ENCODE assay signal across 9 mouse cellular contexts in the genomic region with DNA sequence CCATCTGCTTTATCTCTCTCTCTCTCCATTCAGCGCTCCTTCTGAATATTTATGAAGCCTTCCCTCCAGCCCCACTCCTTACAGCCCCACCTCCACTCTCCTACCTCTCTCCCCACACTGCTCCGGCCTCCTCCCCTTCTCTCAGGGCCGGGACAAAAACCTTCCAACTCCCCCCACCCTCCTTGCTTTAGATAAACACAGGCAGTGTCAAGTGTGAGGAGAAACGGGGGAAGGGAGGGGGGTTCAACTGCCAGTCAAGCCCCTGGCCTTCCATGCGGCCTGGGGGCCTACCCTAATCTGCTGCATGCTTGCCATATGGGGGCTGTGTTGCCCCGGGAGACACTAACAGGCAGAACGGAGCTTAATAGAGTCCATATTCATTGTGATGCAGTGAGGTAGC. TPM values are rescaled to one million over a fixed set of nuclear protein-coding genes. Genes with fewer than 3 reads are reported as not detected.
A peak's percentile ranks its signal among the peaks of the same experiment; 100 is the strongest.
DNase-seq lines count a peak whose midpoint lies in the region; ATAC-seq lines count a peak whose summit lies in the region.
"Had no signal": no experiment of that assay in that cellular context is flagged by ENCODE, and none has a peak within 500 bp of the region (broad histone marks: within the 10 kb centered on the region; RNA-seq: fewer than 3 reads in every experiment).

No protein-coding gene starts in this region.

- H3K9ac ChIP-seq in limb, embryonic 13.5 days: peak overlapping the region; percentile 51; the same call in 1 of the 2 replicates

- DNase-seq in cerebellum, postnatal 14 days: peak; percentile 32 to 41
- peak; percentile 37 for DNase-seq in right cerebral cortex, postnatal 4 days
- DNase-seq in right cerebral cortex, postnatal 25 days: no peak
- DNase-seq in adipocyte (ENCODE audit: low spot score): no peak
- no peak for DNase-seq in frontal cortex, postnatal 10 days (ENCODE audit: low spot score in 2 of 2)
- no peak for DNase-seq in urinary bladder, postnatal 4 days (ENCODE audit: low spot score in 2 of 2)
- DNase-seq: lung, postnatal 10 days had no signal

- no peak for ATAC-seq in cerebellum, adult (ENCODE audit: insufficient number of reproducible peaks, low FRiP score, low TSS enrichment)
- ATAC-seq in limb, embryonic 13.5 days (ENCODE audit: low FRiP score, low read depth): peak; percentile 71

- peaks cover 34% of the 10 kb centered on the region for H3K36me3 ChIP-seq in limb, embryonic 13.5 days

- 5% methylated on average over 7 of the region's 7 CpGs for WGBS in limb, embryonic 13.5 days

- H3K4me3 ChIP-seq in limb, embryonic 13.5 days: peak overlapping the region; percentile 11; the same call in 1 of the 2 replicates

- H3K4me1 ChIP-seq in limb, embryonic 13.5 days: peaks cover 91% of the 10 kb centered on the region

- H3K9me3 ChIP-seq in limb, embryonic 13.5 days: peaks cover 4% of the 10 kb centered on the region; the same call in 1 of the 2 replicates

- peak overlapping the region; percentile 52 for H3K4me2 ChIP-seq in limb, embryonic 13.5 days (replicated peaks)

- H3K27ac ChIP-seq in limb, embryonic 13.5 days: peak overlapping the region; percentile 70

- no peaks in the 10 kb centered on the region for H3K27me3 ChIP-seq in limb, embryonic 13.5 days

RNA-seq across cellular contexts. Expression of gene Boc, which starts 27.9 kb away (rescaled TPM):
- 58.7 and 63.5 TPM in 2 replicates for polyA plus RNA-seq in limb, embryonic 13.5 days (2015; fragmentation: Nextera tagmentation; extraction: Ambion mirVana)

Comparison
In these comparisons a context has a peak if more than half of its experiments do, and no peak if none do; other contexts are left out.
1. DNase-seq: peak in cerebellum, postnatal 14 days (2 of 2) and right cerebral cortex, postnatal 4 days (single experiment); none in right cerebral cortex, postnatal 25 days (single experiment), adipocyte (single experiment), frontal cortex, postnatal 10 days (0 of 2) and urinary bladder, postnatal 4 days (0 of 2).